Mouse (Mus musculus): ENCODE results near the gene Syt1. TPM values are rescaled to one million over a fixed set of nuclear protein-coding genes. Genes with fewer than 3 reads are reported as not detected.

Gene Syt1
- polyA plus RNA-seq, 1 experiment from 2014 or later, result 4.5 TPM

GRCm38 (mm10) chr10:108577611-108578010 lies 433.2 kb downstream of the Syt1 start:
- no peaks in the 10 kb centered on the region for H3K27me3 ChIP-seq (replicated peaks; ENCODE audit: control insufficient read depth, insufficient read depth, low read length)
- no peaks in the 10 kb centered on the region for H3K36me3 ChIP-seq (ENCODE audit: control insufficient read depth, insufficient read depth)
- H3K4me2 ChIP-seq (replicated peaks; ENCODE audit: low read depth), result no peak overlapping the region
- no peak overlapping the region for H3K27ac ChIP-seq (ENCODE audit: low read depth, low read length)
- H3K4me3 ChIP-seq (ENCODE audit: low read depth, low read length), result no peak overlapping the region
- no peaks in the 10 kb centered on the region for H3K9me3 ChIP-seq (ENCODE audit: control insufficient read depth)
- H3K4me1 ChIP-seq (replicated peaks; ENCODE audit: control insufficient read depth, insufficient read depth, low read length), result no peaks in the 10 kb centered on the region
- no peak overlapping the region for H3K9ac ChIP-seq (ENCODE audit: low read depth, low read length)
- no peak for TF ChIP-seq CTCF (IDR thresholded peaks at IDR 0.05; ENCODE audit: low read depth)
- ATAC-seq, result no peak

GRCm38 (mm10) chr10:108572764-108573163 lies 438.0 kb downstream of the Syt1 start:
- H3K27me3 ChIP-seq (replicated peaks; ENCODE audit: control insufficient read depth, insufficient read depth, low read length), result no peaks in the 10 kb centered on the region
- H3K4me3 ChIP-seq (ENCODE audit: low read depth, low read length), result no peak overlapping the region
- no peaks in the 10 kb centered on the region for H3K4me1 ChIP-seq (replicated peaks; ENCODE audit: control insufficient read depth, insufficient read depth, low read length)
- ATAC-seq, result no peak
- H3K4me2 ChIP-seq (replicated peaks; ENCODE audit: low read depth), result no peak overlapping the region
- H3K36me3 ChIP-seq (ENCODE audit: control insufficient read depth, insufficient read depth), result no peaks in the 10 kb centered on the region
- TF ChIP-seq CTCF (IDR thresholded peaks at IDR 0.05; ENCODE audit: low read depth), result no peak
- WGBS, result 73% methylated on average over 4 of the region's 4 CpGs
- H3K9ac ChIP-seq (ENCODE audit: low read depth, low read length), result no peak overlapping the region
- H3K9me3 ChIP-seq (ENCODE audit: control insufficient read depth), result no peaks in the 10 kb centered on the region
- H3K27ac ChIP-seq (ENCODE audit: low read depth, low read length), result no peak overlapping the region

- no peaks in the 10 kb centered on the region for H3K9me3 ChIP-seq (ENCODE audit: control insufficient read depth)
- ATAC-seq, result no peak
- TF ChIP-seq CTCF (IDR thresholded peaks at IDR 0.05; ENCODE audit: low read depth), result no peak
- no peak overlapping the region for H3K9ac ChIP-seq (ENCODE audit: low read depth, low read length)
- no peak overlapping the region for H3K4me3 ChIP-seq (ENCODE audit: low read depth, low read length)
- no peak overlapping the region for H3K4me2 ChIP-seq (replicated peaks; ENCODE audit: low read depth)
- WGBS, result 86% methylated on average over 5 of the region's 5 CpGs
- H3K27ac ChIP-seq (ENCODE audit: low read depth, low read length), result no peak overlapping the region
- H3K36me3 ChIP-seq (ENCODE audit: control insufficient read depth, insufficient read depth), result no peaks in the 10 kb centered on the region
- no peaks in the 10 kb centered on the region for H3K4me1 ChIP-seq (replicated peaks; ENCODE audit: control insufficient read depth, insufficient read depth, low read length)
- no peaks in the 10 kb centered on the region for H3K27me3 ChIP-seq (replicated peaks; ENCODE audit: control insufficient read depth, insufficient read depth, low read length)
These were observed 439.7 kb downstream of the Syt1 start for GRCm38 (mm10) chr10:108571104-108571503.

- ATAC-seq, result no peak
- no peak overlapping the region for H3K27ac ChIP-seq (ENCODE audit: low read depth, low read length)
- WGBS, result 87% methylated on average over 6 of the region's 6 CpGs
- no peaks in the 10 kb centered on the region for H3K9me3 ChIP-seq (ENCODE audit: control insufficient read depth)
- H3K27me3 ChIP-seq (replicated peaks; ENCODE audit: control insufficient read depth, insufficient read depth, low read length), result no peaks in the 10 kb centered on the region
- H3K4me2 ChIP-seq (replicated peaks; ENCODE audit: low read depth), result no peak overlapping the region
- no peak overlapping the region for H3K4me3 ChIP-seq (ENCODE audit: low read depth, low read length)
- no peaks in the 10 kb centered on the region for H3K4me1 ChIP-seq (replicated peaks; ENCODE audit: control insufficient read depth, insufficient read depth, low read length)
- no peaks in the 10 kb centered on the region for H3K36me3 ChIP-seq (ENCODE audit: control insufficient read depth, insufficient read depth)
- TF ChIP-seq CTCF (IDR thresholded peaks at IDR 0.05; ENCODE audit: low read depth), result no peak
- no peak overlapping the region for H3K9ac ChIP-seq (ENCODE audit: low read depth, low read length)
These were observed 441.1 kb downstream of the Syt1 start for GRCm38 (mm10) chr10:108569568-108570139.

GRCm38 (mm10) chr10:108568925-108569324 lies 441.9 kb downstream of the Syt1 start:
- H3K4me3 ChIP-seq (ENCODE audit: low read depth, low read length), result no peak overlapping the region
- H3K27ac ChIP-seq (ENCODE audit: low read depth, low read length), result no peak overlapping the region
- H3K9ac ChIP-seq (ENCODE audit: low read depth, low read length), result no peak overlapping the region
- TF ChIP-seq CTCF (IDR thresholded peaks at IDR 0.05; ENCODE audit: low read depth), result no peak
- no peaks in the 10 kb centered on the region for H3K27me3 ChIP-seq (replicated peaks; ENCODE audit: control insufficient read depth, insufficient read depth, low read length)
- H3K36me3 ChIP-seq (ENCODE audit: control insufficient read depth, insufficient read depth), result no peaks in the 10 kb centered on the region
- H3K4me2 ChIP-seq (replicated peaks; ENCODE audit: low read depth), result no peak overlapping the region
- ATAC-seq, result no peak
- no peaks in the 10 kb centered on the region for H3K9me3 ChIP-seq (ENCODE audit: control insufficient read depth)
- no peaks in the 10 kb centered on the region for H3K4me1 ChIP-seq (replicated peaks; ENCODE audit: control insufficient read depth, insufficient read depth, low read length)
- 45% methylated on average over 6 of the region's 6 CpGs for WGBS

- no peaks in the 10 kb centered on the region for H3K36me3 ChIP-seq (ENCODE audit: control insufficient read depth, insufficient read depth)
- no peaks in the 10 kb centered on the region for H3K27me3 ChIP-seq (replicated peaks; ENCODE audit: control insufficient read depth, insufficient read depth, low read length)
- H3K9me3 ChIP-seq (ENCODE audit: control insufficient read depth), result no peaks in the 10 kb centered on the region
- TF ChIP-seq CTCF (IDR thresholded peaks at IDR 0.05; ENCODE audit: low read depth), result no peak
- H3K4me3 ChIP-seq (ENCODE audit: low read depth, low read length), result no peak overlapping the region
- H3K9ac ChIP-seq (ENCODE audit: low read depth, low read length), result no peak overlapping the region
- WGBS, result 14% methylated on average over 8 of the region's 8 CpGs
- no peaks in the 10 kb centered on the region for H3K4me1 ChIP-seq (replicated peaks; ENCODE audit: control insufficient read depth, insufficient read depth, low read length)
- no peak overlapping the region for H3K4me2 ChIP-seq (replicated peaks; ENCODE audit: low read depth)
- no peak for ATAC-seq
- no peak overlapping the region for H3K27ac ChIP-seq (ENCODE audit: low read depth, low read length)
These were observed 442.6 kb downstream of the Syt1 start for GRCm38 (mm10) chr10:108568136-108568535.

- H3K9me3 ChIP-seq (ENCODE audit: control insufficient read depth), result no peaks in the 10 kb centered on the region
- no peak overlapping the region for H3K9ac ChIP-seq (ENCODE audit: low read depth, low read length)
- H3K27ac ChIP-seq (ENCODE audit: low read depth, low read length), result no peak overlapping the region
- H3K36me3 ChIP-seq (ENCODE audit: control insufficient read depth, insufficient read depth), result no peaks in the 10 kb centered on the region
- WGBS, result 92% methylated on average over 6 of the region's 6 CpGs
- no peaks in the 10 kb centered on the region for H3K4me1 ChIP-seq (replicated peaks; ENCODE audit: control insufficient read depth, insufficient read depth, low read length)
- no peak overlapping the region for H3K4me2 ChIP-seq (replicated peaks; ENCODE audit: low read depth)
- H3K27me3 ChIP-seq (replicated peaks; ENCODE audit: control insufficient read depth, insufficient read depth, low read length), result no peaks in the 10 kb centered on the region
- ATAC-seq, result no peak
- no peak for TF ChIP-seq CTCF (IDR thresholded peaks at IDR 0.05; ENCODE audit: low read depth)
- H3K4me3 ChIP-seq (ENCODE audit: low read depth, low read length), result no peak overlapping the region
These were observed 443.3 kb downstream of the Syt1 start for GRCm38 (mm10) chr10:108567456-108567855.

Measured in intestine, postnatal 0 days (tissue).